Mouse (Mus musculus): ENCODE results near the gene Ece1. TPM values are rescaled to one million over a fixed set of nuclear protein-coding genes. Genes with fewer than 3 reads are reported as not detected.
"Not testable (repeated sequence)": the region's sequence is repeated elsewhere in the genome, so short reads cannot be mapped to it uniquely, and the experiment has no call there.

Ece1 gene
- polyA plus RNA-seq, 2 experiments: 42.4 to 45.7 TPM

DNA sequence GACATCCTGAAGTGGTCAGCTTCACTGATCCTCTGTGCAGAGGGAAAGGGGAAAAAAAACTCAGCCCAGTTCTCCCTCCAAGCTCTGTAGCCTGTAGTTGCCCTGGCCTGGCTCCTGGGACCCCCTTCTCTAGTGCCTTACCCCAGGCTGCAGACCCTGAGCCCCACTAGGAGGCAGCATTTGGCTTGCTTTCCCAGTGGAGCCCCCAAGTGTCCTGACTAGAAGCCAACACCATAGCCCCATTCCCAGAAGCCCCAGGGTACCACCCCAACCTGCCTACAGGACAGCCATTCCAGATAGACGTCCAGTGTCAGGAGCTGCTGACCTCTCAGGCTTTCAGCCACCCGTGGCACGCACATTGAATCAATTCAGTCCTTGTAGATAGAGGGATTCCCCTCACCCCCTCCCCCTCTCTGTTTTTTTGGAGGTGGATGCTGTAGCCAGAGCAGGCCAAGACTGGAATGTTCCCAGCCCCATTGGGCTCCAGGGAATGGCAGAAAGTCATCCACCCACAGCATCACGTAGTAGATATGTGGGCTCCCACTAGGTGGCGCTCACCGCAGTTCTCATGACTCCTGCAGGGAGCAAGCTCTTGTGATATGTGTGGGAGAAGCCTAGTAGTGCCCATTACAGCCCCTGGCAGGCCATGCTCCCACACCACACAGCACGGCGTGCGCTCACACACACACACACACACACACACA is 102.0 kb downstream of the Ece1 start:
- Histone ChIP-seq H3K4me2 (replicated peaks; ENCODE audit: low read depth, low read length, severe bottlenecking) (no peak overlapping the region), H3K4me1 (ENCODE audit: control insufficient read depth, insufficient read depth, low read length) (no peaks in the 10 kb centered on the region), H3K36me3 (ENCODE audit: control insufficient read depth, insufficient read depth, low read length) (peaks cover 59% of the 10 kb centered on the region), H3K27ac (replicated peaks; ENCODE audit: low read depth, low read length) (no peak overlapping the region), H3K9ac (ENCODE audit: low read depth, low read length, severe bottlenecking) (no peak overlapping the region), H3K4me3 (replicated peaks; ENCODE audit: low read length) (no peak overlapping the region), H3K27me3 (ENCODE audit: control insufficient read depth, insufficient read depth, low read length) (no peaks in the 10 kb centered on the region), H3K9me3 (ENCODE audit: control insufficient read depth, low read length) (no peaks in the 10 kb centered on the region)
- WGBS: 66% methylated on average over 9 of the region's 9 CpGs
- 0 out of 2 replicates have a peak, but pooled peaks have one; percentile 21 for ATAC-seq (ENCODE audit: low FRiP score, low read depth)
- TF ChIP-seq POLR2A (IDR thresholded peaks at IDR 0.05; ENCODE audit: borderline replicate concordance, extremely low read depth, insufficient read depth, insufficient read length): no peak
- DNase-seq (ENCODE audit: low spot score): peak; percentile 59

- no peak overlapping the region for H3K9ac ChIP-seq (ENCODE audit: low read depth, low read length, severe bottlenecking)
- no peak overlapping the region for H3K4me2 ChIP-seq (replicated peaks; ENCODE audit: low read depth, low read length, severe bottlenecking)
- H3K4me1 ChIP-seq (ENCODE audit: control insufficient read depth, insufficient read depth, low read length): no peaks in the 10 kb centered on the region
- no peaks in the 10 kb centered on the region for H3K9me3 ChIP-seq (ENCODE audit: control insufficient read depth, low read length)
- DNase-seq (ENCODE audit: low spot score) (no peak), ATAC-seq (ENCODE audit: low FRiP score, low read depth) (no peak)
- H3K36me3 ChIP-seq (ENCODE audit: control insufficient read depth, insufficient read depth, low read length): peaks cover 54% of the 10 kb centered on the region
- H3K27me3 ChIP-seq (ENCODE audit: control insufficient read depth, insufficient read depth, low read length): no peaks in the 10 kb centered on the region
- no peak overlapping the region for H3K4me3 ChIP-seq (replicated peaks; ENCODE audit: low read length)
- 92% methylated on average over 11 of the region's 11 CpGs for WGBS
- no peak overlapping the region for H3K27ac ChIP-seq (replicated peaks; ENCODE audit: low read depth, low read length)
- TF ChIP-seq POLR2A (IDR thresholded peaks at IDR 0.05; ENCODE audit: borderline replicate concordance, extremely low read depth, insufficient read depth, insufficient read length): no peak
Measured at GRCm38 (mm10) chr4:137964585-137964930, 102.5 kb downstream of the Ece1 start.

GRCm38 (mm10) chr4:137968203-137968602 is 106.2 kb downstream of the Ece1 start:
- no peak overlapping the region for H3K9ac ChIP-seq (ENCODE audit: low read depth, low read length, severe bottlenecking)
- H3K4me1 ChIP-seq (ENCODE audit: control insufficient read depth, insufficient read depth, low read length): no peaks in the 10 kb centered on the region
- no peak for TF ChIP-seq POLR2A (IDR thresholded peaks at IDR 0.05; ENCODE audit: borderline replicate concordance, extremely low read depth, insufficient read depth, insufficient read length)
- H3K27me3 ChIP-seq (ENCODE audit: control insufficient read depth, insufficient read depth, low read length): no peaks in the 10 kb centered on the region
- no peak overlapping the region for H3K27ac ChIP-seq (replicated peaks; ENCODE audit: low read depth, low read length)
- H3K9me3 ChIP-seq (ENCODE audit: control insufficient read depth, low read length): no peaks in the 10 kb centered on the region
- H3K4me3 ChIP-seq (replicated peaks; ENCODE audit: low read length): no peak overlapping the region
- H3K36me3 ChIP-seq (ENCODE audit: control insufficient read depth, insufficient read depth, low read length): peaks cover 20% of the 10 kb centered on the region
- 7% methylated on average over 9 of the region's 9 CpGs for WGBS
- no peak overlapping the region for H3K4me2 ChIP-seq (replicated peaks; ENCODE audit: low read depth, low read length, severe bottlenecking)
- ATAC-seq (ENCODE audit: low FRiP score, low read depth): peak; percentile 59; the same call in 1 of the 2 replicates
- DNase-seq (ENCODE audit: low spot score): peak; percentile 79

DNA sequence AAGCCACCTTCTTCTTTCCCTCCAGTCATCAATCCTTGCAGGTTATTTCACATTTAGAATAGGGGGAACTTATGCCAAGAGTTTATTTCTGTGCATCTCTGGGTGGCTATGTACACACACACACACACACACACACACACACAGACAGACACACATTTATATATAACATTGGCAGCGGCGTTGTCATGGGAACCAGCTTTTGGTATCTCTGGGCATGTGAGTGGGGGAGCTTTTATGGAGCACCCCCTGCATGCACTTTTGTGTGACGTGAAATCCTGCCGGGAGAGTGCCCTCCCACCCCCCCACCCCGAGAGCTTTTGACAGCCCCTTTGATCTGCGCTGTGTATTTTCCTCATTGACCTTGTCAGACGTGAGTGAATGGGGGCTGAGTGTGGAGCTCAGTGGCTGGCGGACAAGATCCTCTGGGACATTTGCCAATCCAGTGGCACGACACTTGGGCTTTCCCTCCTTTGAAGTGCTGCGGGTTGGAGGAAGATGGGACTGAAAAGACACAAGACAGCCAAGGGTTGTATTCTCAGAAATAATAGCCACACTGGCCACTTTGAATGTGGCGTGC is 108.7 kb downstream of the Ece1 start:
- H3K36me3 ChIP-seq (ENCODE audit: control insufficient read depth, insufficient read depth, low read length); H3K27me3 ChIP-seq (ENCODE audit: control insufficient read depth, insufficient read depth, low read length); H3K27ac ChIP-seq (replicated peaks; ENCODE audit: low read depth, low read length); H3K4me2 ChIP-seq (replicated peaks; ENCODE audit: low read depth, low read length, severe bottlenecking); H3K4me3 ChIP-seq (replicated peaks; ENCODE audit: low read length); DNase-seq (ENCODE audit: low spot score); H3K9me3 ChIP-seq (ENCODE audit: control insufficient read depth, low read length); ATAC-seq (ENCODE audit: low FRiP score, low read depth); H3K9ac ChIP-seq (ENCODE audit: low read depth, low read length, severe bottlenecking); H3K4me1 ChIP-seq (ENCODE audit: control insufficient read depth, insufficient read depth, low read length): not testable (repeated sequence)
- WGBS: no CpG with 5 or more reads among the region's 11 CpGs

DNA sequence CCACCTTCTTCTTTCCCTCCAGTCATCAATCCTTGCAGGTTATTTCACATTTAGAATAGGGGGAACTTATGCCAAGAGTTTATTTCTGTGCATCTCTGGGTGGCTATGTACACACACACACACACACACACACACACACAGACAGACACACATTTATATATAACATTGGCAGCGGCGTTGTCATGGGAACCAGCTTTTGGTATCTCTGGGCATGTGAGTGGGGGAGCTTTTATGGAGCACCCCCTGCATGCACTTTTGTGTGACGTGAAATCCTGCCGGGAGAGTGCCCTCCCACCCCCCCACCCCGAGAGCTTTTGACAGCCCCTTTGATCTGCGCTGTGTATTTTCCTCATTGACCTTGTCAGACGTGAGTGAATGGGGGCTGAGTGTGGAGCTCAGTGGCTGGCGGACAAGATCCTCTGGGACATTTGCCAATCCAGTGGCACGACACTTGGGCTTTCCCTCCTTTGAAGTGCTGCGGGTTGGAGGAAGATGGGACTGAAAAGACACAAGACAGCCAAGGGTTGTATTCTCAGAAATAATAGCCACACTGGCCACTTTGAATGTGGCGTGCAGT is 112.9 kb downstream of the Ece1 start:
- H3K9me3 ChIP-seq (ENCODE audit: control insufficient read depth, low read length); H3K27ac ChIP-seq (replicated peaks; ENCODE audit: low read depth, low read length); H3K36me3 ChIP-seq (ENCODE audit: control insufficient read depth, insufficient read depth, low read length); H3K4me3 ChIP-seq (replicated peaks; ENCODE audit: low read length); H3K4me2 ChIP-seq (replicated peaks; ENCODE audit: low read depth, low read length, severe bottlenecking); DNase-seq (ENCODE audit: low spot score); ATAC-seq (ENCODE audit: low FRiP score, low read depth); H3K9ac ChIP-seq (ENCODE audit: low read depth, low read length, severe bottlenecking); H3K4me1 ChIP-seq (ENCODE audit: control insufficient read depth, insufficient read depth, low read length); H3K27me3 ChIP-seq (ENCODE audit: control insufficient read depth, insufficient read depth, low read length): not testable (repeated sequence)
- no CpG with 5 or more reads among the region's 11 CpGs for WGBS

DNA sequence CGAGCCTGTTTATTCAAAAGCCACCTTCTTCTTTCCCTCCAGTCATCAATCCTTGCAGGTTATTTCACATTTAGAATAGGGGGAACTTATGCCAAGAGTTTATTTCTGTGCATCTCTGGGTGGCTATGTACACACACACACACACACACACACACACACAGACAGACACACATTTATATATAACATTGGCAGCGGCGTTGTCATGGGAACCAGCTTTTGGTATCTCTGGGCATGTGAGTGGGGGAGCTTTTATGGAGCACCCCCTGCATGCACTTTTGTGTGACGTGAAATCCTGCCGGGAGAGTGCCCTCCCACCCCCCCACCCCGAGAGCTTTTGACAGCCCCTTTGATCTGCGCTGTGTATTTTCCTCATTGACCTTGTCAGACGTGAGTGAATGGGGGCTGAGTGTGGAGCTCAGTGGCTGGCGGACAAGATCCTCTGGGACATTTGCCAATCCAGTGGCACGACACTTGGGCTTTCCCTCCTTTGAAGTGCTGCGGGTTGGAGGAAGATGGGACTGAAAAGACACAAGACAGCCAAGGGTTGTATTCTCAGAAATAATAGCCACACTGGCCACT is 117.1 kb downstream of the Ece1 start:
- not testable (repeated sequence) for H3K27ac ChIP-seq (replicated peaks; ENCODE audit: low read depth, low read length); H3K9ac ChIP-seq (ENCODE audit: low read depth, low read length, severe bottlenecking); H3K4me3 ChIP-seq (replicated peaks; ENCODE audit: low read length); H3K36me3 ChIP-seq (ENCODE audit: control insufficient read depth, insufficient read depth, low read length); H3K4me1 ChIP-seq (ENCODE audit: control insufficient read depth, insufficient read depth, low read length); ATAC-seq (ENCODE audit: low FRiP score, low read depth); DNase-seq (ENCODE audit: low spot score); H3K27me3 ChIP-seq (ENCODE audit: control insufficient read depth, insufficient read depth, low read length); H3K4me2 ChIP-seq (replicated peaks; ENCODE audit: low read depth, low read length, severe bottlenecking); H3K9me3 ChIP-seq (ENCODE audit: control insufficient read depth, low read length)
- WGBS: no CpG with 5 or more reads among the region's 11 CpGs
